Mouse (Mus musculus) heart, postnatal 0 days (tissue): ENCODE measurements around the gene Emd.

Source experiments
- CTCF ChIP-seq: IDR thresholded peaks from 2 replicates; pipeline ENCODE4 v1.5.1; 2016; ENCODE audit warnings: antibody characterized with exemption, control low read depth, low read depth
- EP300 ChIP-seq: IDR thresholded peaks from 2 replicates; pipeline ENCODE4 v1.6.1; 2016; ENCODE audit warnings: antibody characterized with exemption, low read depth

GRCm38 (mm10) chrX:74240332-74240731 lies 14.2 kb upstream of the Emd start:
- TF ChIP-seq CTCF (no peak), EP300 (no peak)
